Mouse (Mus musculus): ENCODE measurements around the gene Rif1. TPM values are rescaled to one million over a fixed set of nuclear protein-coding genes. Genes with fewer than 3 reads are reported as not detected.

Gene Rif1
- polyA plus RNA-seq, 1 experiment: 28.2 TPM

GRCm38 (mm10) chr2:52039083-52039801 lies 33.4 kb upstream of the Rif1 start:
- TF ChIP-seq POLR2A (IDR thresholded peaks at IDR 0.05; ENCODE audit: low read depth, low read length) (no peak), CTCF (IDR thresholded peaks at IDR 0.05; ENCODE audit: borderline replicate concordance, insufficient read depth, low read length) (no peak)
- H3K4me3 ChIP-seq (ENCODE audit: insufficient read depth, low read length): peak overlapping the region; percentile 36
- H3K27ac ChIP-seq (ENCODE audit: insufficient read depth, low read length): no peak overlapping the region
- peaks cover 3% of the 10 kb centered on the region for H3K4me1 ChIP-seq (ENCODE audit: control insufficient read depth, insufficient read depth, low read length)

DNA sequence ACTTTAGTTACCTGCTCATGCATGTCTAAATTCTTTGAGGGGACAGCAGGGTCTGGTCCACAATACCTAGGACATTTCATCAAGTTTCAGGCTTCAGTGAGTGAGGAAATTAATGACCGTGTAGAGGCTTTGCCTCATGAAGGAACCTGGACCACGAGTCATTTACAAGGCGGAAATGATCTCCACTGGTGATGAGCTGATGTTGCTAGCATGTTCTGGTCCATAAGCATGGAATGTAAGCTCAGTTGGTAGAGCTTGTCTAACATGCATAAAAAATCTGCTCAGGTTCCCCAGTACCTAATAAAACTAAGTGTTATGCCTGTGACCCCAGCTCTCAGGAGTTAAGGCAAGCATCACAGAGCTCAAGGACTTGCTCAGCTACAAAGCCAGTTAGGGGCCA lies 30.5 kb upstream of the Rif1 start:
- peaks cover 3% of the 10 kb centered on the region; the same call in 1 of the 2 replicates for H3K4me1 ChIP-seq (ENCODE audit: control insufficient read depth, insufficient read depth, low read length)
- TF ChIP-seq POLR2A (IDR thresholded peaks at IDR 0.05; ENCODE audit: low read depth, low read length): no peak
- TF ChIP-seq CTCF (IDR thresholded peaks at IDR 0.05; ENCODE audit: borderline replicate concordance, insufficient read depth, low read length): no peak
- no peak overlapping the region for H3K4me3 ChIP-seq (ENCODE audit: insufficient read depth, low read length)

DNA sequence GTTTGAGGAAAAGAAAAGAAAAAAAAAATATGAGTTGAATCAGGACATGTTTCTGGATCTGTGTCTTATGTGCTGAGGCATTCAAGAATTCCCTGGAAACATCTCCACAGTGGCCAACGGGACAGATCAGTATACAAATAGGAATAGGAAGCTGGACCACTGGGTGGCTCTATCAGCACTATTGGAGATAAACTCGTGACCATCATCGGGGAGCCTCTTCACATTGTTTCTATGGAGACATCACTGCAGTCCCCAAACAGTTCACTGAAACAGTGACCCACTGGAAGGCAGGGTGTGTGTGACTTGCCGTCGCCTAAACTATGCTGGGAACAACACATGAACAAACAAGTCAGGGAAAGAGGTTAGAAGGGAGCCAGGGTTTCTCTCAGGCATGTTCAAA lies 29.9 kb upstream of the Rif1 start:
- TF ChIP-seq POLR2A (IDR thresholded peaks at IDR 0.05; ENCODE audit: low read depth, low read length) (no peak), CTCF (IDR thresholded peaks at IDR 0.05; ENCODE audit: borderline replicate concordance, insufficient read depth, low read length) (no peak)
- no peak overlapping the region for H3K27ac ChIP-seq (ENCODE audit: insufficient read depth, low read length)
- peaks cover 3% of the 10 kb centered on the region; the same call in 1 of the 2 replicates for H3K4me1 ChIP-seq (ENCODE audit: control insufficient read depth, insufficient read depth, low read length)
- H3K4me3 ChIP-seq (ENCODE audit: insufficient read depth, low read length): no peak overlapping the region

More for the DNA sequence above, 30.5 kb upstream of the Rif1 start:
- H3K27ac ChIP-seq (ENCODE audit: insufficient read depth, low read length): no peak overlapping the region

- no peak overlapping the region for H3K27ac ChIP-seq (ENCODE audit: insufficient read depth, low read length)
- H3K4me1 ChIP-seq (ENCODE audit: control insufficient read depth, insufficient read depth, low read length): peaks cover 3% of the 10 kb centered on the region; the same call in 1 of the 2 replicates
- no peak overlapping the region for H3K4me3 ChIP-seq (ENCODE audit: insufficient read depth, low read length)
- TF ChIP-seq POLR2A (IDR thresholded peaks at IDR 0.05; ENCODE audit: low read depth, low read length) (no peak), CTCF (IDR thresholded peaks at IDR 0.05; ENCODE audit: borderline replicate concordance, insufficient read depth, low read length) (no peak)
Measured at GRCm38 (mm10) chr2:52043485-52043884, 29.1 kb upstream of the Rif1 start.

- TF ChIP-seq CTCF (IDR thresholded peaks at IDR 0.05; ENCODE audit: borderline replicate concordance, insufficient read depth, low read length): no peak
- no peak for TF ChIP-seq POLR2A (IDR thresholded peaks at IDR 0.05; ENCODE audit: low read depth, low read length)
- Histone ChIP-seq H3K4me1 (ENCODE audit: control insufficient read depth, insufficient read depth, low read length) (no peaks in the 10 kb centered on the region), H3K27ac (ENCODE audit: insufficient read depth, low read length) (no peak overlapping the region), H3K4me3 (ENCODE audit: insufficient read depth, low read length) (no peak overlapping the region)
Measured at GRCm38 (mm10) chr2:52046032-52046431, 26.6 kb upstream of the Rif1 start.

GRCm38 (mm10) chr2:52050823-52051222 lies 21.8 kb upstream of the Rif1 start:
- Histone ChIP-seq H3K27ac (ENCODE audit: insufficient read depth, low read length) (no peak overlapping the region), H3K4me3 (ENCODE audit: insufficient read depth, low read length) (no peak overlapping the region), H3K4me1 (ENCODE audit: control insufficient read depth, insufficient read depth, low read length) (no peaks in the 10 kb centered on the region)
- no peak for TF ChIP-seq CTCF (IDR thresholded peaks at IDR 0.05; ENCODE audit: borderline replicate concordance, insufficient read depth, low read length)
- TF ChIP-seq POLR2A (IDR thresholded peaks at IDR 0.05; ENCODE audit: low read depth, low read length): no peak

- no peaks in the 10 kb centered on the region for H3K4me1 ChIP-seq (ENCODE audit: control insufficient read depth, insufficient read depth, low read length)
- H3K4me3 ChIP-seq (ENCODE audit: insufficient read depth, low read length): no peak overlapping the region
- no peak overlapping the region for H3K27ac ChIP-seq (ENCODE audit: insufficient read depth, low read length)
- TF ChIP-seq CTCF (IDR thresholded peaks at IDR 0.05; ENCODE audit: borderline replicate concordance, insufficient read depth, low read length) (no peak), POLR2A (IDR thresholded peaks at IDR 0.05; ENCODE audit: low read depth, low read length) (no peak)
Measured at GRCm38 (mm10) chr2:52052335-52052734, 20.3 kb upstream of the Rif1 start.

DNA sequence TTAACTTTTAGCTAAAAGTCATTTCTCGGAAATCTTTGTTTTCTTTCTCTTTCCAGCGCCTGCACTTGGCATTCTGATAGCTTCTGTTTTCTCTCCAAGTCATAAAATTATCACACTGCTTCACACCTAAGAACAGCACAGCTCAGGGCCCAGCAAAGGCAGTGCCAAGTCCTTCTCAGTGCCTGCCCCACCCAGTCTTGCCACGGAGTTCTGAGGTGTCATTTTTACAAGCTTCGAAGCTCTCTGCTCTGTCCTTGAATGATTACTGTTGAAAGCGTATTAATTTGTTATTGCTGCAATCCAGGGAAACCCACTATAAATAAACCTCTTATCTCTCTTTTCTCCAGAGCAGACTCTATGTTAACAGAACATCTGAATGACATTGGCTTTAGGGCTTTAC lies 19.1 kb upstream of the Rif1 start:
- Histone ChIP-seq H3K4me1 (ENCODE audit: control insufficient read depth, insufficient read depth, low read length) (no peaks in the 10 kb centered on the region), H3K27ac (ENCODE audit: insufficient read depth, low read length) (no peak overlapping the region), H3K4me3 (ENCODE audit: insufficient read depth, low read length) (no peak overlapping the region)
- TF ChIP-seq CTCF (IDR thresholded peaks at IDR 0.05; ENCODE audit: borderline replicate concordance, insufficient read depth, low read length) (no peak), POLR2A (IDR thresholded peaks at IDR 0.05; ENCODE audit: low read depth, low read length) (no peak)

DNA sequence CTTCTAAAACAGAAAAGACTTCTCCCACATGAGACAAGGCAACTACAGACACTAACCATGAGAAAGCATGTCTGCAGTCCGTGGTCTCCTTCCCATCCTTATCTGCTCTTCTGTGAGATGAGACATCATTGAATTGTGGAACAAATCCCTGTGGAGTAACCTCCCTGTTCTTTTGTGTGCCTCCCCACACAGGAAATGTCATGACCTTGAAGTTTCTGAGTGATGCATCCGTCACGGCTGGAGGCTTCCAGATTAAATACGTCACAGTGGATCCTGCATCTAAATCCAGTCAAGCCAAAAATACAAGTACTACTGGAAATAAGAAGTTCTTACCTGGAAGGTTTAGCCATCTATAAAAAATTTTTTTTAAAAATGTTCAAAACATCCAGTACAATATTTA lies 17.0 kb upstream of the Rif1 start:
- TF ChIP-seq CTCF (IDR thresholded peaks at IDR 0.05; ENCODE audit: borderline replicate concordance, insufficient read depth, low read length) (no peak), POLR2A (IDR thresholded peaks at IDR 0.05; ENCODE audit: low read depth, low read length) (no peak)
- H3K27ac ChIP-seq (ENCODE audit: insufficient read depth, low read length): no peak overlapping the region
- no peaks in the 10 kb centered on the region for H3K4me1 ChIP-seq (ENCODE audit: control insufficient read depth, insufficient read depth, low read length)
- H3K4me3 ChIP-seq (ENCODE audit: insufficient read depth, low read length): no peak overlapping the region

DNA sequence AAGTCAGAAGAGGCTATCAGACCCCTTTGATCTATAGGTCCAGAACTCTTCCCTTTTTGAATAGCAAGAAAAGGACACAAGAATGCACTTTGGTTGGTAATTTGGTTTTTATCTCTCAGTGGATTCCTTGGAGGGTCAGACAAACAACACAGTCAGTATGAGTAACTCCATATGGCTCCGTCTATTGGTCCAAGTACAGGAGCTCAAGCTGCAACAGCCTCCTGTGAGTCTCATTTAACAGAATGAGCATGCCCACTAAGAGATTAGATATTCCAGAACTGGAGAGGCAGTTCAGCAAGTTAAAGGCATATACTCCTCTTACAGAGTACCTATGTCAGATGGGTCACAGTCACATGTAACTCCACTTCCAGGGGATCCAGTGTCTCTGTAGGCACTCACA lies 15.5 kb upstream of the Rif1 start:
- H3K4me1 ChIP-seq (ENCODE audit: control insufficient read depth, insufficient read depth, low read length): no peaks in the 10 kb centered on the region
- no peak overlapping the region for H3K27ac ChIP-seq (ENCODE audit: insufficient read depth, low read length)
- no peak overlapping the region for H3K4me3 ChIP-seq (ENCODE audit: insufficient read depth, low read length)
- no peak for TF ChIP-seq POLR2A (IDR thresholded peaks at IDR 0.05; ENCODE audit: low read depth, low read length)
- no peak for TF ChIP-seq CTCF (IDR thresholded peaks at IDR 0.05; ENCODE audit: borderline replicate concordance, insufficient read depth, low read length)
